Mouse (Mus musculus) left cerebral cortex, postnatal 25 days (tissue): ENCODE data around the gene Slfn9. TPM values are rescaled to one million over a fixed set of nuclear protein-coding genes. Genes with fewer than 3 reads are reported as not detected.
"Not testable (repeated sequence)": the region's sequence is repeated elsewhere in the genome, so short reads cannot be mapped to it uniquely, and the experiment has no call there.

ENCODE experiments used
- DNase-seq, 2 experiments: peaks; one replicate each; pipeline ENCODE4 v3.0.0; 2022; ENCODE audit warnings: low spot score in 2 of 2, mixed read lengths in 1 of 2
- intact Hi-C: fragments of 180-260 bp; cut with DNase I; formaldehyde crosslinking; loops from one replicate; pipeline ENCODE4 v1.15.1; 2025
- total RNA-seq, 2 experiments: library from RNA; stranded (reverse); gene quantifications; 2 replicates each; pipeline ENCODE4 v1.2.3; 2021

The Slfn9 gene
- total RNA-seq = under 1 TPM; 0.48 to 0.57 TPM

- intact Hi-C loops = no loop called here
- DNase-seq = peak; percentile 15 to 33
Observed at GRCm38 (mm10) chr11:82991469-82992166, at the start of gene Slfn9. Slfn9 (minus strand) TSS chr11:82991830.

DNA sequence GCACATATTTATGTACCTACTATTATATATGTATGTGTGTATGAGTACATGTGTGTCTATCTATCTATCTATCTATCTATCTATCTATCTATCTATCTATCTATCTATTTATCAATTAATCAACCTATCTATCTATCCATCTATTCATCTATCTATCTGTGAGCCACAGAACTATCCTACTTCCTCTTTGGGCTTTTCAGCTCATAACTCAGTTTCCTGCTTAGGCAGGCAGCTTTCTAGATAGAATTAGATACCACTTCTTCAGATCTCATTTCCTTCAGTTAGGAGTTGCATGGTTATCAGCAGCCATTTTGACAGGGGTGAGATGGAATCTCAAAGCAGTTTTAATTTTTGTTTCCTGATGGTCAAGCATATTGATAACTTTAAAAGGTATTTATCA lies 49.4 kb upstream of the Slfn9 start:
- intact Hi-C loops = no loop called here
- no peak for DNase-seq

DNA sequence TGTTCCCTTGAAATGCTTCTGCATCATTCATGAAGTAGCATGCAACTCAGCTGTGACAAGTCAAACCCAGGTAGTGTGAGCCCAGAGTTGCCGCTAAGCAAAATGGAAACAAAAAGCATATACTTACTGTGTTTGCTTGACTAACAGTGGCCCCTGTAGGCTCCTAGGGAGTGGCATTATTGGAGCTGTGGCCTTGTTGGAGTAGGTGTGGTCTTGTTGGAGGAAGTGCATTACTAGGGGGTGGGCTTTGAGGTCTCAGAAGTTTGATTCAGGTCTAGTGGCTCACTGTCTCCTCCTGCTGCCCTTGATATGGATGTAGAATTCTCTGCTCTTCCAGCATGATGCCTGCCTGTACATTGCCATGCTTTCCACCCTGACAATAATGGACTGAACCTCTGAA lies 48.7 kb upstream of the Slfn9 start:
- intact Hi-C loops = no loop called here
- no peak for DNase-seq

DNA sequence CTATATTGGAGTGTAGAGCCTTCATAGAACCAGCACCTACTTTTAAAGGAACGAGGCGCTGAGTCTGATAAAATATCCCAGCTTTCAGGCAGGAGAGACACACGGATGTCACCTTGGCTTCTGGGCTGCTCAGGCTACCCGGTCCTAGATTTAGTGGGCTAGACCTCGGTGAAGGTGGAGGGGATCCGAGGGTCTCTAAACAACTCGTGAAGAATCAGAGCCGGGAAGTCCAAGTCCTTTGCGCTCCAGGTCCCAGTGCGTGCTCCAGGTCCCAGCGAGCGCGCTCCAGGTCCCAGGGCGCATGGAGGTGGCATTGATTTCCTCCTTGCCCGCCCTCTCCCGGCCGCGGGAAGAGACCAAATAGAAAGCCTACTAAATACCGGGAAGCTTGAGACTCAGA lies 48.2 kb upstream of the Slfn9 start:
- DNase-seq = no peak
- intact Hi-C loops = no loop called here

DNA sequence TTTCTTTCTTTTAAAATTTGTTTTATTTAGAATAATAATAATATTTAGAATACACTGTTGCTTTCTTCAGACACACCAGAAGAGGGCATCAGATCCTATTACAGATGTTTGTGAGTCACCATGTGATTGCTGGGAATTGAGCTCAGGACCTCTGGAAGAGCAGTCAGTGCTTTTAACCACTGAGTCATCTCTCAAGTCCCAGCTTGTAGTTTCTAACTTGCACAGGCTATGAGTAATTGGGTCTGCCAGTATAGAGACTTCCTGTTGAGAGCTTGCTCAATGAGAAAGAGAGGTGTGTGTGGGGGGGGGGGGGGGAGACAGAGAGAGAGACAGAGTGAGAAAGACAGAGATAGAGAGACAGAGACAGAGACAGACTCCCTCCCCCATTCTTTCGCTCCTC lies 47.5 kb upstream of the Slfn9 start:
- intact Hi-C loops = no loop called here
- no peak for DNase-seq

DNA sequence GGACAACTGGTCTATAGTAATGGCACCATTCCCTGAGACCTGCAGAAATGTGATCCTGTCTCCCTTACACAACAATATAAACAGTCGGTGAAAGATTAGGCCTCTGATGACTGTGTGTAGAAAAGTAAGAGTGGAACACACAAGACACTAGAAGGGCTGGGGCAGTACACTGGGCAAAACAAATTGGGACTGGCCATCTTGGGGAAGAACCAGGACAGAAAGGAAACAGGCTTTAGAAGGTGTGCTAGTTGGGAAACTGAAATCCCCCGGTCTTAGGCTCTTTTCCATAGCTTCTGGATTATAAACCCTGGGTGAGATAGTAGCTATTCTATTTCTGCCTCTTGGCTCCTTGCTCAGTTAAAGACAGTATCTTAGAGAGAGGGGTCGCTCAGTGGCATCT lies 47.1 kb upstream of the Slfn9 start:
- not testable (repeated sequence) for DNase-seq
- intact Hi-C loops = loop anchor here (1.0 kb wide), 1 partner anchor 20 kb away; no protein-coding TSS in a partner anchor

DNA sequence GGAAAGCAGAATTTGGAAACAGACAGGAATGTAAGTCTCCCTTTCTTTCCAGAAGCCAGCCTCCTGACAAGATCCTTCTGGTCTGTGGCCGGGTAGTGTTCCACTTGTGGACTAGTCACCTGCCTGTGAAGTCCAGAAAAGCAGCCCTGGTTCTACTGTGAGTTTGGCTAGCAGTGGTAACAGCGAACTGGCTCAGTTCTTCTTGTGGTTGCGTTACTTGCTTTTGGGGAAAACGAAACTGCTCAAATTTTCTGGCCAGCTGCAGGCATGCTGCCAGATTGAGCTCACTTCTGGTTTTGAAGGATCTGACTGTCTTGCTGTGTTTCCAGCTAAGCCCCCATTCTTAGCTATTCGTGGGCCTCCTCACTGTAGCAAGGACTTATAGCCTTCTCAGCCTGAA lies 29.0 kb upstream of the Slfn9 start, which contains the start of gene Slfn8:
Slfn8 (minus strand) TSS at position 190 of the 400 bp plus-strand sequence.
- intact Hi-C loops = no loop called here
- peak in 1 of 2 experiments; percentile 2 for DNase-seq

GRCm38 (mm10) chr11:83019561-83020519 lies 28.2 kb upstream of the Slfn9 start:
- DNase-seq, intact Hi-C loops: not testable (repeated sequence)

- no peak for DNase-seq
- intact Hi-C loops = no loop called here
Observed at GRCm38 (mm10) chr11:83016093-83016492, 24.5 kb upstream of the Slfn9 start.

DNA sequence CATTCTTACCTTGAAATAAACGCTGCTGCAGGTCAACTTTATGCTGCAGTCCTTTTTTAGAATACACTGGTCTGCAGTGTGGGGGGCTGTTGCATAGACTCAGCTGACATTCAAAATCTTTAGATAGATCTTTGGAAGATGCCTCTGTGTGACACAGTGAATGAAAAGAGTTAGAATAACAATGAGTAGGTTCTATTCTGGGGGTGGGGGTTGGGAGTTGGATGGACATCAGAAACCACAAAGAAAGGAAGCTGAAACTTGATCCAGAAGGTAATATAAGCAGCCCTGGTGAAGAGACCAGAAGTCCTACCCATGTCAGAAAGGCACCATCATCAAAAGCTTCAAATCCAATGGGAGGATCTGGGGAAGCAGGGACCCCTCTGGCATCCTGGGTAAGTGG lies 21.7 kb upstream of the Slfn9 start:
- DNase-seq = no peak
- intact Hi-C loops = no loop called here

GRCm38 (mm10) chr11:82990612-82991385 lies 831 bp downstream of the Slfn9 start:
- intact Hi-C loops, DNase-seq: not testable (repeated sequence)

DNA sequence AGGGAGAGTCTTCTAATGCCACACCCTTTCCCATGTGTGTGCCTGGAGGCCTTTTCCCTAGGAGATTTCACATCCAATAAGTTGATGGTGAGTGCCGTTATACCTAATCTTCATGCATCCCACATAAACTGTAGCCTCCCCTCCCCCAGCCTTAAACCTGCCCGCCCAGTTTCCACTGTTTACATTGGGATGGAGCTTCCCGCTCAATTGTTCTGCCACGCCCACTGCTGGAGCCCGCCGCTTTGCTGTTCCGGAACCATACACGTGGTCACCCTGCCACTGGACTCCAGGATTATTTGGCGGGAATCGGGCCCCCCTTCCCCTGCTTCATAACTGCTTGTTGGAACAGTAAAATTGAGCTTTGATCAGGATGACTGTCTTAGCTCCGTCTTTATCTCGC lies 2.3 kb downstream of the Slfn9 start:
- intact Hi-C loops = no loop called here
- no peak for DNase-seq

- peak in 1 of 2 experiments; percentile 55 for DNase-seq
- intact Hi-C loops = no loop called here
Observed at GRCm38 (mm10) chr11:82987621-82988020, 4.0 kb downstream of the Slfn9 start.

- DNase-seq = no peak
- intact Hi-C loops = no loop called here
Observed at GRCm38 (mm10) chr11:82983193-82983592, 8.4 kb downstream of the Slfn9 start.

- DNase-seq = not testable (repeated sequence)
Observed at GRCm38 (mm10) chr11:82982409-82982808, 9.2 kb downstream of the Slfn9 start.

DNA sequence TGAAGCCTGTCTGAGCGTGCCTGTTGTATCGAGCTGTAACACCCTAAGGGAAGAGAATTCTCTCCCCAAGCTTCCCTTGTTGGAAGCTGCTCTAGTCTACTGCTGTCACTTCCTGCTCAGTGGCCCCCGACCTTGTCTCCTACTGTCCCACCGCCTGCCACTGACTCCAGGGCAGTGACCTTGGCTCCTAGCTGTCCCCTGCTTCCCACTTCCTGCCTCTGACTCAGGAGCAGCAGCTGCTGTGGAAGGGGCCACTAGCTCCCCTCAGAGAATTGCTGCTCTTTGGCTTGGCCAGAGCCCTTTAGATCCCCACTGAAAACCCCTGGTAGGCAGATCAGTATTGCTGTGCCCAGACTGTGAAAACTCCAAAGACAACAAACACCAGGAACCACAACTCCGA lies 17.7 kb downstream of the Slfn9 start:
- DNase-seq = no peak
- intact Hi-C loops = no loop called here

More at GRCm38 (mm10) chr11:82982409-82982808, 9.2 kb downstream of the Slfn9 start:
- intact Hi-C loops = not testable (repeated sequence)

DNA sequence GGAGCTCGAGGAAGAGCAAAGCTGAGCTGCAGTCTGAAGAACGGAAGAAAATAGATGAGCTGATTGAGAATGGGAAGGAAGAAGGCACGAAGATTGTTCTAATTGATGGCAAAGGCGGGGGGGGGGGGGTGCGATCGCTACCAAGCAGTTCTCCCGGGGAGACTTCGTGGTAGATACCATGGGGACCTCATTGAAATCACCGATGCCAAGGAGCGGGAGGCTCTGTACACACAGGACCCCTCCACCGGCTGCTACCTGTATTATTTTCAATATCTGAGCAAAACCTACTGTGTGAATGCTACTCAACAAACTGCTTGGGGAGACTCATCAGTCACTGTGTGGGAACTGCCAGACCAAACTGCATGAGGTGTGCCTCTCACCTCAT lies 20.0 kb downstream of the Slfn9 start:
- no peak for DNase-seq
- intact Hi-C loops = no loop called here

- intact Hi-C loops = no loop called here
- peak; percentile 9 to 15 for DNase-seq
Observed at GRCm38 (mm10) chr11:82970712-82971589, 20.7 kb downstream of the Slfn9 start.

DNA sequence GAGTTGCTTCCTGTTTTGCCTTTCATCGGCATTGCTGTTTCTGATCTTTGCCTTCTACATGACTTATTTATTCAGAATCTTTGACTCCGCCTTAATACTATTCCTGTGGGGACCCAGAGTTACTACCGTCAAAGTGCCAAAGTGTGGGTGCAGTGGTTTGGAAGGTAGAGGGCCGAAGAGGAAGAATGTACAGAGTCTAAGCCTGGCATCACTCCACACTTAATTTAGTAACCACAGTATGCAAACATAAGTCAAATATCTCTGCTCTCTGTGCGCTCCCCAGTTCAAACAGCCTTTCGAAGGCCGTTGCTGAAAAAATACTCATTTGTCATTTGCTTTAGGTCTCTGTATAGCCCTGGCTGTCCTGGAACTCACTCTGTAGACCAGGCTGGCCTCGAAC lies 29.4 kb downstream of the Slfn9 start:
- no peak for DNase-seq
- intact Hi-C loops = no loop called here
